Mouse (Mus musculus) CH12.LX (cell line): ENCODE data around the gene Ralgps2. TPM values are rescaled to one million over a fixed set of nuclear protein-coding genes. Genes with fewer than 3 reads are reported as not detected.

Source experiments
- DNase-seq: peaks from one replicate; pipeline ENCODE4 v3.0.0-alpha.2; 2013; ENCODE audit errors: extremely low read depth
- H3K27ac ChIP-seq: 2 replicates; pipeline ENCODE4 v1.5.1; 2012; ENCODE audit warnings: low read depth, mild to moderate bottlenecking, control low read depth, moderate library complexity; ENCODE audit not compliant: insufficient read depth
- H3K27me3 ChIP-seq: replicated peaks from 2 replicates; pipeline ENCODE3; 2012; ENCODE audit warnings: inconsistent platforms
- H3K36me3 ChIP-seq, 2 experiments: replicated peaks in 1 of 2; 2 replicates each; pipeline versions ENCODE3 to v1.6.1; 2012; ENCODE audit warnings: inconsistent platforms in 1 of 2, low read length in 1 of 2, mild to moderate bottlenecking in 1 of 2, mixed read lengths in 1 of 2, moderate library complexity in 1 of 2; ENCODE audit not compliant: control insufficient read depth in 1 of 2, insufficient read depth in 1 of 2
- H3K4me1 ChIP-seq, 2 experiments: 2 replicates each; pipeline ENCODE4 v1.6.1; 2012; ENCODE audit warnings: inconsistent platforms in 1 of 2, moderate library complexity in 1 of 2; ENCODE audit not compliant: insufficient read depth in 2 of 2, control insufficient read depth in 1 of 2
- H3K4me2 ChIP-seq: 2 replicates; pipeline ENCODE4 v1.6.1; 2012; ENCODE audit warnings: low read depth, mild to moderate bottlenecking, control low read depth; ENCODE audit not compliant: poor library complexity, insufficient read depth, severe bottlenecking
- H3K4me3 ChIP-seq, 3 experiments: fragments of 150-350 bp in 1 of 3; sonication (generic) in 1 of 3; replicated peaks in 1 of 3; 2 replicates each; pipeline versions ENCODE3 to v1.5.1; 2011 to 2012; ENCODE audit warnings: low read depth in 2 of 3, low read length in 2 of 3, mild to moderate bottlenecking in 2 of 3, moderate library complexity in 2 of 3, control low read depth in 1 of 3, improper control_type of control experiment in 1 of 3, inconsistent platforms in 1 of 3, mixed read lengths in 1 of 3; ENCODE audit not compliant: poor library complexity in 1 of 3
- H3K79me2 ChIP-seq: replicated peaks from 2 replicates; pipeline ENCODE4 v1.6.1; 2012; ENCODE audit warnings: mild to moderate bottlenecking, moderate library complexity; ENCODE audit not compliant: control insufficient read depth, poor library complexity, insufficient read depth, severe bottlenecking; ENCODE audit errors: extremely low read depth
- H3K9ac ChIP-seq: 2 replicates; pipeline ENCODE4 v1.6.1; 2012; ENCODE audit warnings: low read depth, mild to moderate bottlenecking, control low read depth, moderate library complexity; ENCODE audit not compliant: insufficient read depth
- H3K9me3 ChIP-seq: replicated peaks from 2 replicates; pipeline ENCODE3; 2012; ENCODE audit warnings: low read length, inconsistent platforms, mixed read lengths
- BHLHE40 ChIP-seq: IDR thresholded peaks from 2 replicates; pipeline ENCODE4 v1.6.1; 2011; ENCODE audit warnings: mild to moderate bottlenecking, low read depth, low read length, improper control_type of control experiment
- CHD1 ChIP-seq: IDR thresholded peaks from 2 replicates; pipeline ENCODE4 v1.6.1; 2012; ENCODE audit warnings: low read depth, low read length, improper control_type of control experiment, inconsistent platforms
- CHD2 ChIP-seq: IDR thresholded peaks from 2 replicates; pipeline ENCODE4 v1.6.1; 2011; ENCODE audit warnings: low read length, improper control_type of control experiment
- E2F4 ChIP-seq: IDR thresholded peaks from 2 replicates; pipeline ENCODE4 v1.6.1; 2011; ENCODE audit warnings: low read depth, low read length, improper control_type of control experiment; ENCODE audit not compliant: insufficient replicate concordance
- ELF1 ChIP-seq: IDR thresholded peaks from 2 replicates; pipeline ENCODE4 v1.6.1; 2014; ENCODE audit warnings: low read depth, mild to moderate bottlenecking, inconsistent platforms, low read length, improper control_type of control experiment
- EP300 ChIP-seq: IDR thresholded peaks from 2 replicates; pipeline ENCODE4 v1.6.1; 2011; ENCODE audit warnings: low read length, improper control_type of control experiment
- HCFC1 ChIP-seq: IDR thresholded peaks from 2 replicates; pipeline ENCODE4 v1.6.1; 2012; ENCODE audit warnings: low read depth, mild to moderate bottlenecking, inconsistent platforms, low read length, improper control_type of control experiment
- JUND ChIP-seq: conservative IDR thresholded peaks from 2 replicates; pipeline ENCODE4 v1.6.1; 2011; ENCODE audit warnings: low read depth, low read length, improper control_type of control experiment
- KAT2A ChIP-seq: IDR thresholded peaks from 2 replicates; pipeline ENCODE4 v1.6.1; 2012; ENCODE audit warnings: low read length, improper control_type of control experiment, inconsistent platforms; ENCODE audit not compliant: insufficient replicate concordance
- MAFK ChIP-seq: IDR thresholded peaks from 2 replicates; pipeline ENCODE4 v1.6.1; 2011; ENCODE audit warnings: low read length, improper control_type of control experiment; ENCODE audit not compliant: insufficient replicate concordance
- MAX ChIP-seq: IDR thresholded peaks from 2 replicates; pipeline ENCODE4 v1.6.1; 2011; ENCODE audit warnings: low read length, improper control_type of control experiment
- MAZ ChIP-seq: IDR thresholded peaks from 2 replicates; pipeline ENCODE4 v1.6.1; 2012; ENCODE audit warnings: low read depth, mild to moderate bottlenecking, inconsistent platforms, low read length, improper control_type of control experiment, moderate library complexity
- MEF2A ChIP-seq: IDR thresholded peaks from 2 replicates; pipeline ENCODE4 v1.6.1; 2014; ENCODE audit warnings: low read depth, mild to moderate bottlenecking, inconsistent platforms, low read length, improper control_type of control experiment, borderline replicate concordance
- MXI1 ChIP-seq: IDR thresholded peaks from 2 replicates; pipeline ENCODE4 v1.6.1; 2011; ENCODE audit warnings: mild to moderate bottlenecking, low read depth, low read length, improper control_type of control experiment
- MYC ChIP-seq: IDR thresholded peaks from 2 replicates; pipeline ENCODE4 v1.6.1; 2011; ENCODE audit warnings: low read depth, mild to moderate bottlenecking, improper control_type of control experiment, low read length
- NELFE ChIP-seq: IDR thresholded peaks from 2 replicates; pipeline ENCODE4 v1.6.1; 2011; ENCODE audit warnings: low read depth, low read length, improper control_type of control experiment
- NRF1 ChIP-seq: IDR thresholded peaks from 2 replicates; pipeline ENCODE4 v1.6.1; 2014; ENCODE audit warnings: low read depth, mild to moderate bottlenecking, inconsistent platforms, low read length, improper control_type of control experiment, moderate library complexity
- PAX5 ChIP-seq: IDR thresholded peaks from 2 replicates; pipeline ENCODE4 v1.6.1; 2012; ENCODE audit warnings: low read length, inconsistent platforms, mixed read lengths
- POLR2A ChIP-seq: IDR thresholded peaks from 2 replicates; pipeline ENCODE4 v1.6.1; 2011; ENCODE audit warnings: low read depth, mild to moderate bottlenecking, improper control_type of control experiment, low read length
- POLR2AphosphoS2 ChIP-seq: IDR thresholded peaks from 2 replicates; pipeline ENCODE4 v1.6.1; 2011; ENCODE audit warnings: low read depth, low read length, improper control_type of control experiment
- RAD21 ChIP-seq: IDR thresholded peaks from 2 replicates; pipeline ENCODE4 v1.6.1; 2011; ENCODE audit warnings: low read depth, mild to moderate bottlenecking, low read length, improper control_type of control experiment, moderate library complexity
- TBP ChIP-seq: conservative IDR thresholded peaks from 2 replicates; pipeline ENCODE4 v1.6.1; 2011; ENCODE audit warnings: low read depth, low read length, improper control_type of control experiment
- TCF12 ChIP-seq: IDR thresholded peaks from 2 replicates; pipeline ENCODE4 v1.6.1; 2014; ENCODE audit warnings: low read depth, mild to moderate bottlenecking, inconsistent platforms, low read length, improper control_type of control experiment
- USF2 ChIP-seq: conservative IDR thresholded peaks from 2 replicates; pipeline ENCODE4 v1.6.1; 2011; ENCODE audit warnings: low read depth, low read length, improper control_type of control experiment
- ZC3H11A ChIP-seq: IDR thresholded peaks from 2 replicates; pipeline ENCODE4 v1.6.1; 2012; ENCODE audit warnings: low read depth, mild to moderate bottlenecking, inconsistent platforms, low read length, improper control_type of control experiment
- ZKSCAN1 ChIP-seq: IDR thresholded peaks from 2 replicates; pipeline ENCODE4 v1.6.1; 2012; ENCODE audit warnings: low read depth, inconsistent platforms, low read length, improper control_type of control experiment, borderline replicate concordance
- ZMIZ1 ChIP-seq: IDR thresholded peaks from 2 replicates; pipeline ENCODE4 v1.6.1; 2012; ENCODE audit warnings: low read depth, mild to moderate bottlenecking, inconsistent platforms, low read length, improper control_type of control experiment
- dilution Hi-C: fragments of 300-500 bp; cut with MboI; formaldehyde crosslinking; loops from 2 replicates; pipeline ENCODE4 v1.14.3; 2020; ENCODE audit warnings: low sequenced_read_pairs; ENCODE audit not compliant: extremely low pct_unique_long_range_greater_than_20kb, extremely low pct_ligation_motif_present
- in situ Hi-C: fragments of 300-500 bp; cut with MboI; formaldehyde crosslinking; loops from 3 replicates; pipeline ENCODE4 v1.14.3; 2019; ENCODE audit warnings: low sequenced_read_pairs, low pct_ligation_motif_present, low pct_unique_long_range_greater_than_20kb, mixed read lengths
- polyA plus RNA-seq: library from polyadenylated mRNA; unstranded; fragments of >175 nt; gene quantifications from 2 replicates; pipeline ENCODE4 v1.2.1, GENCODE M21; 2012; ENCODE audit warnings: low read depth; ENCODE audit not compliant: insufficient read length
- total RNA-seq, 2 experiments: library from RNA; depleted of rRNA; stranded (reverse); fragments of 300-350 nt in 1 of 2; fragments of >200 nt in 1 of 2; gene quantifications; 2 replicates each; pipeline ENCODE4 v1.2.3; 2012 to 2014

The Ralgps2 gene
- total and polyA plus RNA-seq, 3 experiments, result 65.1 to 149 (median 133) TPM

DNA sequence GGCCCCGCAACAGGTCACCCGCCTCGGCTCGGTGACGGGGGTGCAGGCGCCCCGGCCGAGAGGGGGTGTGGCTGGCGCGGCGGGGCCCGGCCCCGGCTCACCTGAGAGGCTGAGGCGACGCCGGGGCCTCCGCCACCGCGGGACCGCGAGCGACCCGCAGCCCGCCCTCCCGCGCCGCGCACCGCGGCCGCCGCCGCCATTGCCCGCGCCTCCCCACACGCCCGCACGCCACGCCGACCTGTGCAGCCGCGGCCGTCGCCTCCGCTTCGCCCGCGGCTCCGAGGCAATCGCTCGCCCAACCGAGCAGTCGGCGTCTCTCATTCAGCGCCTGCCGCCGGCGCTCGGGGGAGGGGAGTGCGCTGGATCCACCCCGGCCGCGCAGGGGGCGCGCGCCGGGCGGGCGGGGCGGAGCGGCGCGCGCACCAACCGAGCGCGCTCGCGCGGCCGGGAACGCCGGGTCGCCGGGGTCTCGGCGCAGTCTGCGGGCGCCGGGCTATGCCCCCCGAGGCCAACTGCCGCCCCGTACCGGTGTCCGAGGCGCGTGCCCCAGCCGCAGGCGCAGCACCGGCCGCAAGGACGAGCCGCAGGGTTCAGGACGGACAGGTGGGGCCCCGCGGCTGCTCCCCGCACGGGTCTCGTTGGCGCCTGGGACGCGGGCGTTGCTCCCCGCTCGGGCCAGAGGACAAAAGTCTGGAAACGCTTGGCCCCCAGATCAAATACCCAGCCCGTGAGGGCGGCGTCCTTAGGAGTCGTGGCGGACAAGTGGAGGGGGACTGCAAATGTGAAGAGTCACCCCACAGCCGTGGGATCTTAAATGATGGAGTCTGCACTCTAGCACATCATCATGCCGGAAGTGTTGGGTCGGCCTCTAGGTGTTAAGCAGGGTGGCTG is at the start of gene Ralgps2 (continued):
- no peak for TF ChIP-seq TCF12

GRCm38 (mm10) chr1:156987576-156987975 is 48.1 kb upstream of the Ralgps2 start:
- in situ Hi-C loops, result no loop called here
- no peak for DNase-seq
- peak overlapping the region; percentile 23; the same call in 1 of the 2 replicates for H3K9ac ChIP-seq
- no peaks in the 10 kb centered on the region for H3K36me3 ChIP-seq
- H3K4me2 ChIP-seq, result no peak overlapping the region
- peak overlapping the region; percentile 73 for H3K27ac ChIP-seq
- no peak overlapping the region for H3K4me3 ChIP-seq
- H3K79me2 ChIP-seq, result no peaks in the 10 kb centered on the region; the same call in 1 of the 2 replicates
- dilution Hi-C loops, result no loop called here
- no peaks in the 10 kb centered on the region for H3K27me3 ChIP-seq
- peaks cover 38 to 78% of the 10 kb centered on the region in 2 experiments for H3K4me1 ChIP-seq
- TF ChIP-seq E2F4 (no peak), USF2 (no peak), ZKSCAN1 (no peak), POLR2AphosphoS2 (no peak), HCFC1 (no peak), MAFK (no peak)
- TF ChIP-seq, all 38 proteins: peak for 0
- H3K9me3 ChIP-seq, result no peaks in the 10 kb centered on the region

GRCm38 (mm10) chr1:156986641-156987345 is 47.4 kb upstream of the Ralgps2 start:
- dilution Hi-C loops, result no loop called here
- peak overlapping the region; percentile 95 for H3K27ac ChIP-seq
- no peaks in the 10 kb centered on the region; the same call in 1 of the 2 replicates for H3K79me2 ChIP-seq
- in situ Hi-C loops, result no loop called here
- no peaks in the 10 kb centered on the region for H3K36me3 ChIP-seq
- no peaks in the 10 kb centered on the region for H3K9me3 ChIP-seq
- H3K27me3 ChIP-seq, result no peaks in the 10 kb centered on the region
- DNase-seq, result no peak
- peak overlapping the region; percentile 75 for H3K9ac ChIP-seq
- peak overlapping the region in 1 of 3 experiments; percentile 3 for H3K4me3 ChIP-seq
- peak overlapping the region; percentile 58 for H3K4me2 ChIP-seq
- H3K4me1 ChIP-seq, result peaks cover 31 to 70% of the 10 kb centered on the region in 2 experiments
- TF ChIP-seq POLR2A (peak; percentile 17; the same call in 1 of the 2 replicates), MAX (no peak), PAX5 (no peak), ZMIZ1 (no peak), RAD21 (no peak), NELFE (no peak), POLR2AphosphoS2 (no peak), ELF1 (no peak), CHD2 (peak; percentile 83), TCF12 (no peak), MXI1 (no peak), TBP (no peak; the same call in 1 of the 2 replicates), JUND (no peak), EP300 (peak; percentile 46), MAZ (0 out of 2 replicates have a peak, but pooled peaks have one; percentile 22), CHD1 (no peak), NRF1 (no peak), MYC (no peak), BHLHE40 (no peak), ZC3H11A (no peak), HCFC1 (no peak), KAT2A (no peak), MAFK (no peak), MEF2A (no peak)
